ENCODE assay signal across 9 mouse cellular contexts in genomic region chr6:23457748-23458147, GRCm38 (mm10).
DNase-seq lines count a peak whose midpoint lies in the region; ATAC-seq and TF ChIP-seq lines count a peak whose summit lies in the region.
"Had no signal": no experiment of that assay in that cellular context is flagged by ENCODE, and none has a peak within 500 bp of the region (broad histone marks: within the 10 kb centered on the region; RNA-seq: fewer than 3 reads in every experiment).

No protein-coding gene starts in this region.

- no peak for ATAC-seq in heart, embryonic 12.5 days (ENCODE audit: insufficient number of reproducible peaks, low FRiP score)
- peak; percentile 59; the same call in 1 of the 2 replicates for ATAC-seq in megakaryocyte, adult 5-6 weeks (ENCODE audit: poor library complexity, severe bottlenecking)

- H3K4me1 ChIP-seq in heart, adult 2 months (ENCODE audit: control insufficient read depth, insufficient read depth, low read length) = no peaks in the 10 kb centered on the region
- H3K4me1 ChIP-seq in heart, embryonic 12.5 days (replicated peaks) = no peaks in the 10 kb centered on the region
- H3K4me1 ChIP-seq: lung, embryonic 15.5 days had no signal

- H3K9ac ChIP-seq in heart, adult 2 months (ENCODE audit: low read depth, low read length) = no peak overlapping the region
- H3K9ac ChIP-seq in heart, embryonic 12.5 days = no peak overlapping the region
- H3K9ac ChIP-seq: lung, embryonic 15.5 days had no signal

- 5% methylated on average over 5 of the region's 5 CpGs for WGBS in heart, adult 2 months
- WGBS in heart, embryonic 12.5 days = 1% methylated on average over 5 of the region's 5 CpGs

- TF ChIP-seq EP300 in heart, adult 2 months (IDR thresholded peaks at IDR 0.05; ENCODE audit: insufficient read depth, low read depth, low read length) = no peak

- H3K36me3 ChIP-seq in heart, adult 2 months (ENCODE audit: control insufficient read depth, insufficient read depth, low read length) = no peaks in the 10 kb centered on the region
- H3K36me3 ChIP-seq in heart, embryonic 12.5 days = no peaks in the 10 kb centered on the region
- H3K36me3 ChIP-seq: lung, embryonic 15.5 days had no signal

- H3K27me3 ChIP-seq in heart, adult 2 months (ENCODE audit: control insufficient read depth, insufficient read depth, low read length) = no peaks in the 10 kb centered on the region
- H3K27me3 ChIP-seq in heart, embryonic 12.5 days (replicated peaks) = no peaks in the 10 kb centered on the region
- H3K27me3 ChIP-seq: lung, embryonic 15.5 days had no signal

- no peak overlapping the region for H3K4me3 ChIP-seq in heart, adult 2 months
- H3K4me3 ChIP-seq in heart, embryonic 12.5 days = no peak overlapping the region
- H3K4me3 ChIP-seq: lung, embryonic 15.5 days had no signal

- peak; percentile 85 for TF ChIP-seq CTCF in heart, adult 2 months (IDR thresholded peaks at IDR 0.05)

- no peaks in the 10 kb centered on the region for H3K79me2 ChIP-seq in heart, adult 2 months (replicated peaks; ENCODE audit: control insufficient read depth, insufficient read depth, low read length)

- TF ChIP-seq POLR2A in heart, adult 2 months (IDR thresholded peaks at IDR 0.05; ENCODE audit: insufficient read depth, low read depth, low read length) = no peak

- H3K27ac ChIP-seq in heart, adult 2 months = no peak overlapping the region
- H3K27ac ChIP-seq in heart, embryonic 12.5 days (ENCODE audit: poor library complexity, severe bottlenecking) = no peak overlapping the region
- H3K27ac ChIP-seq: lung, embryonic 15.5 days had no signal

- DNase-seq in heart, adult 2 months = peak in 1 of 2 experiments; percentile 36
- peak; percentile 55 for DNase-seq in adipocyte (ENCODE audit: low spot score)
- DNase-seq in cerebellum, postnatal 36 days = peak; percentile 69 to 72
- peak; percentile 28 to 54 for DNase-seq in gastrocnemius, postnatal 4 days (ENCODE audit: low spot score in 2 of 2)
- DNase-seq in layer of hippocampus, postnatal 14 days (ENCODE audit: low spot score in 2 of 2) = peak; percentile 43 to 67
- DNase-seq in right cerebral cortex, postnatal 36 days (ENCODE audit: low spot score in 2 of 2) = peak; percentile 18 to 21

- intact Hi-C loops in heart, adult 2 months (cut with DNase I) = no loop called here

- no peak overlapping the region for H3K4me2 ChIP-seq in heart, embryonic 12.5 days
- H3K4me2 ChIP-seq: lung, embryonic 15.5 days had no signal

- no peaks in the 10 kb centered on the region for H3K9me3 ChIP-seq in heart, embryonic 12.5 days (replicated peaks)
- H3K9me3 ChIP-seq: lung, embryonic 15.5 days had no signal
